Mouse (Mus musculus): ENCODE data around the gene Gm11009. TPM values are rescaled to one million over a fixed set of nuclear protein-coding genes. Genes with fewer than 3 reads are reported as not detected.
"Not testable (repeated sequence)": the region's sequence is repeated elsewhere in the genome, so short reads cannot be mapped to it uniquely, and the experiment has no call there.

Gm11009 gene
- not detected for total RNA-seq (2021)
- long read RNA-seq, experiment 1 = 0 reads
- long read RNA-seq, experiment 2 = 0 reads

DNA sequence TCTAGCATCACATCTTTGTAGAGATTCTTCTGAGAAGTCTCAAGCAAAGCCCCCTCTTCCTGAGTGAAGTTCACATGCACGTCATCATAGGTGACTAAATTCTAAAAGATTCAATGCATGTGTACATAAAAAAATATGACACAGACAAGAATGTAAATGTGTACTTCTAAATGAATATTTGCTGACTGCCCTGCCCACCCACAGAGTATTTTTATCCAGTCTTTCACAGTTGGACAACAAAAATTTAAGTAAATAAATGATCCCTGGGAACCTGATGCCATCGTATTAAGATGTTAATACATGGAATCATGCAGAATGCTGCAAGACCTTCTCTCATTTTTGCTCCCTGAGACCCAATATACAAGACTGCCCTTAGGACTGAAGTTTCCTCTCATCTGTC lies at the start of gene Gm11009:
Gm11009 (minus strand) TSS at position 101 of the 400 bp plus-strand sequence.
- DNase-seq (ENCODE audit: low spot score in 2 of 2); H3K27ac ChIP-seq; H3K4me3 ChIP-seq: not testable (repeated sequence)

Other genes with a start within 250 kb of the Gm11009 start
- 1 to 10 TPM in 1 of 2 experiments, under 1 TPM in 1; 0.20 to 5.7 TPM for gene Gm2004, start 169.7 kb downstream of the Gm11009 start, total RNA-seq (2021)
- gene 2210418O10Rik, start 92.9 kb downstream of the Gm11009 start, total RNA-seq (2021) = 1 to 10 TPM; 3.5 to 6.3 TPM
- 10 to 100 TPM; 11.6 to 19.9 TPM for gene Gm14435, start 104.1 kb upstream of the Gm11009 start, total RNA-seq (2021)
- not detected for gene Gm14434, start 167.3 kb upstream of the Gm11009 start, total RNA-seq (2021)
- gene Zfp967, start 201.6 kb upstream of the Gm11009 start, total RNA-seq (2021) = not detected

All from layer of hippocampus, adult 2 months (tissue).